Mouse (Mus musculus): ENCODE data around the gene Ckmt1.

DNA sequence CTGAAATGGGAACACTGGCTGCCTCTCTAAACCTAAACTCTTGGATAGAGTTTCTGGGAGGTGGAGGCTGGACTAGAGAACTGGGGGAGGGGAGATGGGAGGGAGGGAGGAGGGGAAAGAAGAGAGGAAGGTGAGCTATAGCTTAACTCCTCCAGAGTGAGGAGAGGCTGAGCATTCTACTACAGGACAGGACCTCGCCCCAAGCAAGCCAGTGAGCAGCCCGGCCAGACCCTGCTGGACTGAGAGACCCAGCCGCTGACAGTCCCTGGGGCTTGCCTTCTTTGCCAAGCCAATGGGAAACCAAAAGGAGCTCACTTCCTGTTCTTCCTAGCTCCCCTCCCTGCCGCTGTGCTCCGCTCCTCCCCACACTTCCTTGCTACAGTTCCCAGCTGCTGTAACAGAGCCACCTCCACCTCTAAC lies 48.5 kb upstream of the Ckmt1 start:
- TF ChIP-seq CTCF (IDR thresholded peaks at IDR 0.05; ENCODE audit: low read depth, low read length) (no peak), EP300 (IDR thresholded peaks at IDR 0.05; ENCODE audit: insufficient read depth, low read depth, low read length) (no peak), POLR2A (IDR thresholded peaks at IDR 0.05; ENCODE audit: insufficient read depth, low read length) (no peak)
